Mouse (Mus musculus) frontal cortex, postnatal 10 days (tissue): ENCODE measurements around the gene Fam234b.

Source experiments
- DNase-seq, 2 experiments: peaks; one replicate each; pipeline ENCODE4 v3.0.0; 2022; ENCODE audit warnings: low spot score in 2 of 2, mixed read lengths in 1 of 2

The Fam234b gene

GRCm38 (mm10) chr6:135182925-135183324 lies 14.9 kb upstream of the Fam234b start:
- no peak for DNase-seq

GRCm38 (mm10) chr6:135183961-135184360 lies 13.8 kb upstream of the Fam234b start:
- no peak for DNase-seq

DNA sequence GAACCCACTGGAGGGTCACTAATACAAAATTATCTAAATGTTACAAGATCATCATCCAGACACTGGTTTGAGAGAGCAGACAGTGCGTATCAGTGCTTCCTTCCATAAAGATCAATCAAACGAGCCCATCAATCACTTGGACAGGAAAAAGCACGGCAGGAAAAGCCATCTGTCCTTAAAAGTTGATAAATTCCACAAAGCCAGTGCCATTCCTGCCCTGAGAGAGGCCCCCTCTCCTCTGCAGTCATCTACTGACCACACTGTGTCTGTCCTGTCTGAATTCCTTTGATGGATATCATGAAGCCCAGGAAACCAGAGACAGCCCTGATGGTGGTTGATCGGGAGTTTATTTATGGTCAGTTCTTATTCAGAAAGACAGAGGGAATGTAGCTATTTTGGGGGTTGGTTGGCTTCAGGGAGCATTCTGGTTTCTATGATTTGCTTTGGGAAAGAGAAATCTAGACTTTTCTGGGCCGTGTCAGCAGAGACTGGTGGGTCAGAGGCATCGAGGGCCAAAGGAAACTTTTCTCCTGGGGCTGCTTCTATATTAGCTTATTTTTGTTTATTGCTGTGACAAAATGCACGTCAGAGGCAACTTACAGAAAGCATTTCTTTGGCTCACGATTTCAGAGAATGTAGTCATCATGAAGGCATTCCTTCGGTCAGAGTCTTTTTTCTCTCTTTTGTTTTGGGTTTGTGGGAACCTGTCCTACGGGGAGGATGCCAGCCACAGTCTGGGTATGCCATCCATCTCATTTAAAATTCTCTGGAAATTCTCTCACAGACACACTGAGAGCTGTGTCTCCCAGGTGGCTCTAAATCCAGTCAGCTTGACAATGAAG lies 10.5 kb upstream of the Fam234b start:
- no peak for DNase-seq

- DNase-seq = no peak
These were observed 9.1 kb upstream of the Fam234b start for GRCm38 (mm10) chr6:135188629-135189028.

DNA sequence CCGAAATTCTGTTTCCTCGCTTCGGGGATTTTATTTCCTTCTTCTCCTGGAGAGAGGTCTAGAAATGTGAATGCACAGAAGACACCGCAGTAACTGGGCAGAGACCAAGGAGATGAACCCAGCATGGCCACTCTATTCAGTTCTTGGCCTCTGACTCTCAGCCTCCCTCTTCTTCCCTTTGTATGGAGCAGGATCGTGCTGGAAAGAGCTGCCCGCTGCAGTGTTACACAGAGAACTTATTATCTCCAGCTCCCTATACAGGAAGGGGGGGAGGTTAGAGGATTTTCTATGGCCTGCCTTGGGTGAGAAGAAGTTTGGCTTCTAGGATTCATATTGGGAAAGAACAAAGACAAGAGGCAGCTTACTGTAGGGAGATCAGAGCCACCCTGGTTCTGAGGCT lies 7.7 kb upstream of the Fam234b start:
- DNase-seq = no peak

- DNase-seq = no peak
These were observed 5.9 kb upstream of the Fam234b start for GRCm38 (mm10) chr6:135191906-135192305.

GRCm38 (mm10) chr6:135192993-135193392 lies 4.8 kb upstream of the Fam234b start:
- no peak for DNase-seq

DNA sequence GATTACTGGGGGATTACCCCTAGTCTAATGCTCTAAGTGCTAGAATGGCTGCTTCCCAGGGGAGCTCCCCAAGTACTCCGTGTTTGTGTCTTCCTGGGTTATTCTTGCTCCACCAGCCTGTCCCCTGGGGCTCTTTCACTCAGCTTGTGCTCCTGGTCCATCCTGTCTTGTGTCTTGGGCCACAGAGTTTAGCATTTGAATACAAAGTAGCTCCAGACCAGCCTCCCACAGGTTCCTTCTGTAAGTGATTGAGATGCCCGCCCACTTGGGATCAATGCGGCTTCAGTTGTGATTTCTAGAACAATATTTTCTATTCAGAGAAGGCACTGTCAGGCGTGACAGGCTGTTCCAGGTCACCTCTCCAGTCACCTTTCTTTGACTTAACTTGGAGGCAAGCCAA lies 4.0 kb upstream of the Fam234b start:
- no peak for DNase-seq

DNA sequence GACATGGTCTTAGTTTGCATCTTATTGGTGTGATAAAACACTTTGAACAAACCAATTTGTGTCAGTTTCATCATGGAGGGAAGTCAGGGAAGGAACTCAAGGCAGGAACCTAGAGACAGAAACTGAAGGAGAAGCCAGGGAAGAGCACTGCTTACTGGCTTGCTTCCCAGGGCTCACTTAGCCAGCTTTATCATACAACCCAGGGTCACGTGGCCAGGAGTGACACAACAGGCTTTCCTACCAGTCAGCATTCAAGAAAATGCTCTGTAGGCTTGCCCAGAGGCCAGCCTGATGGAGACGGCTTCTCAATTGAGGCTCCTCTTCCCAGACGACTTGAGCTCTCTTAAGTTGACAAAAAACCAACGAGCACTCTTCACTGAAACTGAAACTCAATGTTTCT lies 2.9 kb upstream of the Fam234b start:
- no peak for DNase-seq

DNA sequence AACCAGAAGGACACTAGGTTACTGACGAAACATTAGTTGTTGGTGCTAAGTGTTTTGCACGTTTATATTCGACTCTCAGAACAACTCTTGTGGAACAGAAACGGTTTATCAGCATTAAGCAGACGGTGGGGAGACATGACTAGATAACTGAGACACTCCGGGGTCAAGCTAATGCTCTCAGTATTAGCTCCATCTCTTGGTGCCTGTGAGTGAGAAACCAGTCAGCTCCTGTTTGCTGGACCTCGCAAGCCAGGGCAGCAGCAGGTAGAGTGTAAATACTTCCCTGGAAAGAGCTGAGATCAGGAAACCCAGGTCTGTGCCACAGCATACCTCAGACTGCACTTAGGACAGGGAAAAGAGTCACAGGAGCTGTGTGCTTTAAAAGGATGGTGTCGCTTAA lies 1.1 kb upstream of the Fam234b start:
- DNase-seq = no peak

DNA sequence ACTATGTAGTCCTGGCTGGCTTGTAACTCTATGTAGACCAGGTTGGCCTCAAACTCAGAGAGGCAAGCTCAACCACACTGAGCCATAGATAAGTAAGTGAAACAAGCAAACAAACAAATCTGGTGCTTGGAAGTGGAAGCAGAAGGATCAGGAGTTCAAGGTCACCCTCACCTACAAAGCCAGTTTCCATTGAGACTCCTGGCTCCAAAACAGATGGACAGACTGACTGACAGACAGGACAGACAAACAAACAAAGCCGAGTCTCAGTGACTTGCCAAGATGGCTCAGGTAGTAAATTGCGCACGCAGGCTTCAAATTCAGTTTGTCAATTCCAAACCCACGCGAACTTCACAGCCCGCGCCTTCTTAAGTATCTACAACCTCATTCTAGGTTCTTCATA lies 331 bp upstream of the Fam234b start:
- no peak for DNase-seq

GRCm38 (mm10) chr6:135198726-135199125 lies 949 bp downstream of the Fam234b start:
- no peak for DNase-seq

DNA sequence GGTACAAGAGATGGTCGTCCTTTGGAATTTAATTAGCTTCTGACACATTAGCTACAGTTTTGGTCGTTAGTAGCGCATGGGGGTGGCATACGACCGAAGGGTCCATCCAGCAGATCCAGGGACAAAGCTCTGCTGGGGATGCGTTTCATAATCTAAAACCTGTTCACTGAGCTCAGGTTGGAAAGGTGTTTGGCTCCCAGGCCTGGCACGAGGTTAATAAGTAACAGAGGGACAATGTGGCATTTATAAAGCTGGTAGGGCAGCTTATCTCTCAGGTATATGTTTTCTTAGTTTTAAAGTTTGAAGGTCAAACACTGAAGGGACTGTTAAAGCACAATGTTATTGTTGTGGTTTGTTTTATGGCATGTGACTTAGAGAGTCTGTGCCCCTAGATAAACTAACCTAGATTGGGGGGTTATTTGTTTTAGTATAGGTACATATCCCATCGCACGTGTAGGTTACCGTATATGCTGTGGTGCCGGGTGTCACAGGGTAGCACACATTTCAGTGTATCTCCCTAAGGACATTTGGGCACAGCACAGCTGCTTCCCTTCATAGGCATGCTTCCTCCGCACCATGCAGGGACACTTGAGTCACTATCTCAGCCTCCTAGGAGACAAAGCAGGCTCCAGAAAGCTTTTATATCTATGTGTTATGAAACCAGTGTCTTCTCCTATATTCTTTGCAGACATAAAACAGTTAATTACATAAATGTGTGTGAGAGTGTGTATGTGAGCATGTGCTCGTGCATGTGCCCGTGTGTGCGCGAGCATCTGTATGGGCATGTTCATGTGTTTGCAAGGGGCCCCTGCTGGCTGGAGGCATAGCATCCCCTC lies 2.6 kb downstream of the Fam234b start:
- no peak for DNase-seq

DNA sequence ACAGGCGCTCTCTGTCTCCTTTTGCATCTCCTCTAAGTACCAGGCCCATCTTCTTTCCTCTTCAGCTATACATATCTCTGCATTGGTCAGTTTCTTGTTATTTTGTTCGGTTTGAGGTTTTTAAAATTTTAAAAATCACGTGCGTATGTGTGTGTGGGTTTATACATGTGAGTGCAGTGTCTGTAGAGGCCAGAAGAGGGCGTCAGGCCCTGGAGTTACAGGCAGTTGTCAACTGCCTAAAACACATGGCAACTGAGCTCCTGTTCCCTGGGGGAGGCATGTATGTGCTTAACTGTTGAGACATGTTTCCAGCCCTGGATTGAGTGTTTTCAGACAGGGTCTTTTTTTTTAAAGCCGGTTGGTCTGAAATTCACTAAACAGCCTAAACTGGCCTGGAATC lies 4.9 kb downstream of the Fam234b start:
- DNase-seq = no peak

DNA sequence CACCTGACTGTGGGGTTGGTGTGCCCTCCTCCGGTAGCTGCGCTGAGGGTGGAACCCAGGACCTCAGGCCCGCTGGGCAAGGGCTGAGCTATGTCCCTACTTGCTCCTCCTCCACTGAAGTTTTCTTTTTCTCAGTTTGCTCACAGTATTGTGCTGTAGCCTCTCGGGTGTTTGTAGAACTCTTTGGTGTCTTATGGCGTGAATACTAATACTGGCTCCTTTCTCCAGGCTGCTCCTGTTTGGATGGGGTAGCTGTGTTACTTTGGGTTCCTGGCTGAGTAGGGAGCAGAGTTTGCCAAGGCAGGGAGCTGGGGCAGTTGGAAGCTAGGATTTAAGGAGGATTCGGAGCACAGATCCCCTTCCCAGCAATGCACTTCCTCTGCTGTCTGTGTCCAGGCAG lies 6.0 kb downstream of the Fam234b start:
- DNase-seq = no peak

DNA sequence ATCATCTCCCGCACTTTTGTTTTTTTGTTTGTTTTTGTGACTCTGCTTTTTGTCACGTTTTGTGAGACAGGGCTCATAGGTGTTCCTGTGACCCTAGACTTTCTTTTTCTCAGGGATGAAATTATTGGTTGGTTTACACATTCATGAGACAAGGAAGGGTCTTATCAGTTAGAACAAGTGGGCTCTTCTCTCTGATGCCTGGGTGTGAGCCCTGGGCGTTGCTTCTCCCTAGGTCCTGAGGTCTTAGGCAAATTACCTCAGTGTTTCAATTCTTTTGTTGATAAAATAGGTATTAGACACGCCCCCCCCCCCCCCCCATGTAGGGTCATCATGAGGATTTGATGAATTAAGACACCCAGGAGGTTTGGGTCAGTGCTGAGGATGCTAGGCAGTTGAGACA lies 7.1 kb downstream of the Fam234b start:
- no peak for DNase-seq

DNA sequence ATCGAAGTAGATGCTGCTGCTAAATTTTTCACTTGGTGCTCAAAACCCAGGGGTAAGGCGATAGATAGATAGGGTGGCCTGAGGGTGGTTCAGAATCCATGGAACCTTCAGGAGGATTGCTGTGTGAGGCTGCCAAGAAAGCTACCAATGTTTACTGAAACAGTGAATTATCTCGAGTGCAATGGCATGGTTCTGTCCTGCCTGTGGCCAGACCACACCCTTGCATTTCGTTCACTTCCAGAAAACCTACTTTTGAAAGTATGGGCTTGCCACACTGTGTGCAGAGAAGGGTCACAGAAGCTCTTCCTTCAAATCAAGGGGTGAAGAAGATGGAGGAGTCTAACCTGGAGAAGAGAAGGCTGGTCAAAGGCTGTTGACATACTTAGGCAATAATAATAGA lies 8.0 kb downstream of the Fam234b start:
- DNase-seq = no peak

GRCm38 (mm10) chr6:135206909-135207308 lies 9.1 kb downstream of the Fam234b start:
- no peak for DNase-seq

GRCm38 (mm10) chr6:135211169-135211568 lies 13.4 kb downstream of the Fam234b start:
- no peak for DNase-seq

DNA sequence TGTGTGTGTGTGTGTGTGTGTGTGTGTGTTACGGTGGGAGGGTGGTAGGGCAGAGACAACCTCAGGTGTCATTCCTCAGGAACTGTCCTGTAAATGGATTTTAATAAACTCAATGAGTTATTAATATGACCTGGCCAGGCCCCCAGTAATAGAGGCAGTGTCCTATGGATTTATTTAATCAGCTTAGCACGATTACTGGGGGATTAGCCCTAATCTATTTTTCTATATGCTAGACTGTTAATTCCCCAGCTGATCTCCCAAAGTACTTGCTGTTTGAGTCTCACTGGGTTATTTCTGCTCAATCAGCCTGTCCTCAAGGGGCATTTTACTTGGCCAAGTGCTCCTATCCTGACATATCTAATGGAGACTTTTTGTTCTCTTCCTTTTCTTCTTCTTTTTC lies 14.9 kb downstream of the Fam234b start:
- DNase-seq = no peak

DNA sequence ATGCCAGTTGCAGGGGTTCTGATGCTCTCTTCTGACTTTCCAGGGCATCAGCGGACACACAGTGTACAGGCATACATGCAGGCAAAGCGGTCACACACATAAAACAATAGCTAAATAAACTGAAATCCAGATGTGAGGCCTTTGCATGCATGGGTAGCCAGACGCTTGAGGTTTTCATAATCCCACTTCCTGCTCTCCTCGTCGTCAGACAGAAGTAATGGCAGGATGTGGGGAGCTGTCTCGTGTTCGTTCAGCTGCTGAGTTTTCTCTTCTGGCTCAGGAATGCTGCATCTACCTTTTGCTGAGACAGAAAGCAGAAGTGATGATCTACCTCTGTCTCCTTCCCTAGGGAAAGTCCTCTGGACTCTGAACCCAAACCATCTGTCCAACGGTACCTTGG lies 20.6 kb downstream of the Fam234b start:
- no peak for DNase-seq

GRCm38 (mm10) chr6:135219916-135220315 lies 22.1 kb downstream of the Fam234b start:
- DNase-seq = no peak

DNA sequence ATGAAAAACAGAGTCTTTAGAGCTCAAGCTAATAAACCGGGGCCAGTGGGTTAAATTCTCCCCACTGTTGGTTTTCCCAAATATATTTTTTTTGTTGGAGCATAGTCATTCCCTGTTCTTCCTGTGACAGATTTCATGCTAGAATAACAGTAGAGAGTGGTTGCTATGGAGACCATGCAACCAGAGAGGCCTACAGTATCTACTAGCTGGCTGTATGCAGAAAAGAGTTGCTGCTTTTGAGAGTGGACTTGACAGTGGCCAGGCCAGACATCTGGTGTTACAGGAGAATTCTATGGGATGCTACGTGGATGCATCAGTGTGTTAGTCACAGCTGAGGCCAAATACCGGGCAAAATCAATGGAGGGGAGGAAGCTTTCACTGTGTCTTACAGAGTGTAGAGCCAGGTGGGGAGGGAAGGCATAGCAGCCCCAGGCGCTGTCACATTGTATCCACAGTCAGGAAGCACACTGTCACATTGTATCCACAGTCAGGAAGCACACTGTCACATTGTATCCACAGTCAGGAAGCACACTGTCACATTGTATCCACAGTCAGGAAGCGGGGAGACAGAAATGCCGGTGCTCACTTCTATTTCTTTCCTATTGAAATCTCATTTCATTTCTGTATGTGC lies 26.1 kb downstream of the Fam234b start:
- no peak for DNase-seq
